Mouse (Mus musculus): Measurements from ENCODE around the gene Ptgdr.
"Not testable (repeated sequence)": the region's sequence is repeated elsewhere in the genome, so short reads cannot be mapped to it uniquely, and the experiment has no call there.

Gene Ptgdr

DNA sequence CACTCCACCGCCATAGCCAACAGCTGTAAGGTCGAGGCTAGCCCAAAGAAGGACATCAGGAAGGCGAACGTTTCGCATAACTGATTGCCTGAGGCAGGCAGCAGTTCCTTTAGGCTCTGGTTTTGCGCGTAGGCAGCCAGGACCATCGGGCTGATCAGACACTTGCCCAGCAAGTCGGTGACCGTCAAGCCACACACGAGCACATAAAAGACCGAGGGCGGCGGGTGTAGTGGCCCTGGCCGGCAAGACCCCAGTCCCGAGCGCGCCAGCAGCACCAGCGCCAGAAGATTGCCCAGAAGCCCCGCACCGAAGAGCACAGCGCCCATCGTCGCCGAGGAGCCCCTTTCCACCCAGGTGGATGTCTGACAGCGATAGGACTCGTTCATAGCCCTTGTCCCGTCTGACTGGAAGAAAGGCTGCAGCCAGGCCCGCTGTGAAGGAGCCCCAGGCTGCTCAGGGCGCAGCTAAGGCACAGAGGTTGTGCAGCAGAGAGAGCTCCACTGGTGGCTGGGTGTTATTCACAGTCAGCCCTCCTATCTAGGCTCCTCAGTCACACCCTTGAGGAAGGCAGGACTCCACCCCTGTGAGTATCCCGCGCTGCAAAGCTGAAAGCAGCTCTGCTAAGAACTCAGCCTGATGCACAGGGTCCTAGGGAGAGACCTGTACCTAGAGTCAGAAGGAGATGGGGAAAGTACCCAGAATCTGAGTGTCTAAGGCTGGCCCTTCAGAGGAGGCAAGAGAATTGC lies at the start of gene Ptgdr:
Ptgdr (minus strand) TSS at position 508 of the 746 bp plus-strand sequence.
- DNase-seq (ENCODE audit: low spot score in 2 of 2), result no peak

DNA sequence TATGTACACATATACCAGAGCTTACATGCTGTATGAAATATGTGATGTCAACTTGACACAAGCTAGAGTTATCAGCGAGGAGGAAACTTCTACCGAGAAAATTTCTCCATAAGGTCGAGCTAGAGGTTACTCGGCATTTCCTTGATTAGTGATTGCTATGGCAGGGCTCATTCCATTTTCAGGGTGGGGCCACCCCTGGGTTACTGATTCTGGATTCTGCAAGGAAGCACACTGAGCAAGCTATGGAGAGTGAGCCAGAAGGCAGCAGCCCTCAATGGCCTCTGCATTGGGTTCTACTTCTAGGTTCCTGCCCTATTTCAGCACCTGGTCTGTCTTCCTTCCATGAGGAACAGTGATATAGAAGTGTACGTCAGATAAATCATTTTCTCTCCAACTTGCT lies 48.6 kb upstream of the Ptgdr start:
- no peak for DNase-seq (ENCODE audit: low spot score in 2 of 2)

DNA sequence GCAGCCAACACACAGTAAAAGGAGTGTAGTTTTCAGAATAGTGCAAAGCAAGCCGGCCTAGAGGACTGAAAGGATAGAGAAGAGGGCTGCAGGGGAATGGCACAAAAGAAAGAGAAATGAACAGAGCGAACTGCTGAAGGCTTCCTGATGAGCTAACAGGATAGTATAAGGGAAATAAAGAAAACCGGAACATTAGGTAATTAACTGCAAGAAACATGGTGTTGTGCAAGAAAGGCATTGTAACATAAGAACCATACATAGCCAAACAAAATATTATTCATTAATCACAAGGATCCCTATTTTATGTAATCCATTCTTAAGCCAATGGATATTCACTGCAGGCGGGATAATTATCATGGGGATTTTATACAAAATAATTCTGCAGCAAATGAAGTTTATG lies 45.0 kb upstream of the Ptgdr start:
- no peak for DNase-seq (ENCODE audit: low spot score in 2 of 2)

DNA sequence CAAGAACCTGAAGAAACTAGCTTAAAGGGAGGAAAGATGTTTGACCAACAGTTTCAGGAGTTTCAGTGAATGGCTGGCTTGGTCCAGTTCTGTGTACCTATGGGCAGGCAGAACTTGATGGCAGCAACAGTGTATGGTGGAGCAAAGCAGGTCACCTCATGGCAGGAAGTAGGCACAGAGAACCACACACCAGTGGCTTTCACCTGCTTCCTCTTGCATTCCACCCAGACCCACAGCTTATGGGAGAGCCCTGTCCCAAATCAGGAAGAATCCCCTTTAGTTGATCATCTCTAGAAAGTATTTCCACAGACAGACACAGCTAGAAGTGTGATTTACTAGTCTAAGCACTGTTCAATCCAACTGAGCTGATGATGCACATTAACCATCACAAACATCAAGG lies 42.6 kb upstream of the Ptgdr start:
- DNase-seq (ENCODE audit: low spot score in 2 of 2), result not testable (repeated sequence)

DNA sequence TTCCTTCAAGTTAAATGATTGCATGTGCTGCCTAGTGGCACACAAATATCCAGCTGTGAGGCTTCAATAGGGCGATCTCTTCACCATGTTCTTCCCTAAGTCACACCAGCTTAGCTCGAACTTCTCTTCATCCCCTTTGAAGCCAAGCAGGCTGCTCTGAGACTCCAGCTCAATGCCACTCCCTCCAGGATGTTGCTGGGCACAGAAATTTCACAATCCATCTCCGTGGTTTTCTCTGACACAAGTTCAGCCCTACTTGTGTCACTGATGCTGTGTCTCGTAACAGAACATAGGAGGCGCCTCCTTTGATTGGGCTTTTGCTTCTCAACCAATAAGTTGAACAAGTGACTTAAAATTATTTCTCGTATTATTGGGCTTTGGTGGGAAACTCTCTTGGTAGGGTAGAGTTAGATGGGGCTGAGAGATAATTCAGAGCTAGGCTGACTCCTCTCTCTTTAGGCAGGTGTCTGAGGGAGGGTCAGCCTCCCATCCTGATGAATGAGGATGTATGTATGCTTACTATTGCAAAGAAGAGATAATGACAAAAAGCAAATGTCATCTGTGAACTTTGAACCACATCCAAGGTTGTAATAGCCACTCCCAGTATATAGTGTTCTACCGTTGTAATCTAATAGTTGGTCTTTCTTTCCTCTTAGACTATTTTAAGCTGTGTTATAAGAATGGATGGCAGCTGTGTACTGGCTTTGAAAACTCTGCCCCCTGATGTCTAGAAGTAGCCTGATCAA lies 32.4 kb upstream of the Ptgdr start:
- DNase-seq (ENCODE audit: low spot score in 2 of 2), result no peak

DNA sequence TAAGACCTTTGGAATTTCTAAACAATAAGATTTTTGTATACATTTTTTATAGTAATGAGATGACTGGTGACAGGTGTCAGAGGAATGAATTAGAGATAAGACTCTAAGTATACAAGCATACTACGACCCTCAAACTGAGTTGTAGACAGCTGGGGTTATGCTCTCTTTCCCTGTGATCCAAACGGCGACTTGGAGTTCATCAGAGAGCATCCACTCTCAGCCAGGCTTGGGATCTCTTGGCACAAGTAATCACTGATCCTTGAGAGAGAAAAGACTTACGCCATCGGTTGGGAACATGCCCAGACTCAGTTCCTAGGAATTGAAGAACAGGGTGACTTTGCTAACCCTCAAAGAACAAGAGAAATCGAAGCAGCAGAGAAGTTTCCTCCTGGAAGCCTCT lies 10.5 kb upstream of the Ptgdr start:
- no peak for DNase-seq (ENCODE audit: low spot score in 2 of 2)

DNA sequence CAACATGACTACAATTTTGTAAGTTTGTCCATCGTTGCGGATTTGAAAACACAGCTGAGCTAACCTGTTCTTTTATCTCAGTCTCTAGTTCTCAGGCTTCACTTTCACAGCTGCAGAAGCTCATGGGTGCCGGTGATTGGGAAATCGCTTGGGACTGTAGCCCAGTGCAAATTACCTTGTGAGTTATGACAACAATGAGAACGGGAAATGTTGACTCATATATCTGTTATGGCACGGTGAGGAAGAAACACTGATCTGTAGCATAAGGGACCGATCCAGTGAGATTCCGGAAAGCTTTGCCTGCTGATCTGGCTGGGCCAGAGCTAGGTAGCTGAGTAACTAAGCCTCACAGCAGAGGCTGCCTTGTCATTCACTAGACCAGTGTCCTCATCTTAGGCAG lies 6.5 kb upstream of the Ptgdr start:
- DNase-seq (ENCODE audit: low spot score in 2 of 2), result no peak

DNA sequence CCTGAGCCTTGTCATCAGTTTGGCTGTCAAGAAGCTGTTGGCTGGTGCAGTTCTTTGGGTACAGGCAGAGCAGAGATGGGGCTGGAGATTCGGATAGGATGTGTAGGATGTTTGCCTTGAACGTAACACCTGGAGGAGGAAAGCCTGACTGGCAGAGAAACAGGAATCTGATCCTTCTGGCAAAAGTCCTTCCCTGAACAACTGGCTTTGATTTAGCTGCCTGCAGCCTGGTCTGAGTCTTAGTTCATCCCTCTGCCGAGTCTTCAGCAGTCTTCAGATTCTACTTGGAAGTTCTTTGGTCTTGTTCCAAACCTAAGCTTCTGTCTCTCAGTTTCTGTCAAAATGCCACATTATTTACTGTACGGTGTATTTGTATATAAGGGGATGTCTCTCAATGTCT lies 3.9 kb upstream of the Ptgdr start:
- DNase-seq (ENCODE audit: low spot score in 2 of 2), result no peak

DNA sequence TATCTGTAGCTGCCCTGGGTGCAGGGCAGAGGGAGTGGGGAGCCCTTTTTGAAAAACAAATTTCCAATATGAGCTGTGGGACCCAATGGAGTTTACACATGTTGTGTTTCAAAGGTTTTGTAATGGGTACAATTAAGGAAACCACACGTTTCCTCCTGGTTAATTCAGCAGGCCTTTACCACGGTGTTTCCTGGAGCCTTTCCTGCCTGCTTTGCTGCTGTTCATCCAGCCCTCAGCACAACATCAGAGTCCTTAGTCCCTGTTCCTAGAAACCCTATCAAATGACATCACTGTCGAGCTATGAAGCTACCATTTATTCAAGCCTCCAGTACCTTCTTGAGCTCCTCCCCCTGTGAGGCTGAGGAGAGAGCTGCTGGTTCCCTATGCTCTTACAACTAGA lies 2.0 kb upstream of the Ptgdr start:
- no peak for DNase-seq (ENCODE audit: low spot score in 2 of 2)

DNA sequence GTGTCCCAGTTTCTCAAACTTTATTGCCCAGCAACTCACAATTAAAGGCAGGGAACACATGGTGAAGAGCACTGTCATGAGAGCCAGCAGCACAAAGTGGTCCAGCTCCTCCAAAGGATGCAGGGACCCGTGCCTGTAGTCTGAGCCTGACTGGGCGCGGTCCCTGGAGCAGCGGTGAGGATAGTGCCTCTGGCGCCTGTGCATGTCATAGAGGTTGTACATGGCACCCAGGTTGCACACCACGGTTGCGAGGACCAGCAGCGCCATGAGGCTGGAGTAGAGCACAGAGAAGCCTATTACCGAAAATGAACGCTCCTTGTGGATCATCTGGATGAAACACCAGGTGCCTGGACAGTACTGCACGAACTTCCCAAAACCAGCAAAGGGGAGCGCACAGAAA lies 803 bp downstream of the Ptgdr start:
- DNase-seq (ENCODE audit: low spot score in 2 of 2), result no peak

DNA sequence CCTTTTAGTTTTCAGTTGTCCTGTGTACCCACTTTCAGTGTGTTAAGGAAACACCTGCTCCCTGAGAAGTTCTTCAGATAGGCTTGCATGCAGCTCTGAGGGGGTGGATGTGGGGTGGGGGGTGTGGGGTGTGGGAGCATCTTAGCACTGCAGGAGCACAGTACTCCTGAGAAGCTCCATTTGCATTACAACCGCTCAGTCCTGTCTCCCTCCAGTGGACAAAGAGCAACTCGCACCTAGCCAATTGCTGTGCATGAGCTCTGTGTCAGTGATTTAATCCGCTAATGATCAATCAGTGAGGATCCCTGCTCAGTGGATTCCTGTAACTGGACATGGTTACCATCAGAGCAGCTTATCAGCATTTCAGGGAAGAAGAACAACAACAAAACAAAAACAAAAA lies 8.5 kb downstream of the Ptgdr start:
- DNase-seq (ENCODE audit: low spot score in 2 of 2), result not testable (repeated sequence)

DNA sequence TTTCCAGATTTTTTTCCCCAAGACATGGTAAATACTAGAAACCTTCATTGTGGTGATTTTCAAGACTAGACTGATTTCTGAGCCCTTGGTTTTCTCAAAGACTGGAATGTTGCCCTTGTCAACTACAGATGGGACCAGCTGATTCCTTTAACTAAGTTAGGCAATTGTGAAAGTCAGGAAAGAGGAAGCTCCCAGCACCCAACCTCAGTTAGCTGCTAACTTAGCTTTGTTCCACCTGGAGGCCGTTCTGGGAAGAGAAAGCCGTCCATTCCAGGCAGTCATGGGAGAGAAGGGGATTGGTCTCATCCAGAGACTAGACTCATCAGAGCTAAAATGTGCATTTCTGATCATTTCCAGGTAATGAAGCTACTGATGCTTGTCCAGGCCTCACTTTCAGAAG lies 11.4 kb downstream of the Ptgdr start:
- DNase-seq (ENCODE audit: low spot score in 2 of 2), result no peak

DNA sequence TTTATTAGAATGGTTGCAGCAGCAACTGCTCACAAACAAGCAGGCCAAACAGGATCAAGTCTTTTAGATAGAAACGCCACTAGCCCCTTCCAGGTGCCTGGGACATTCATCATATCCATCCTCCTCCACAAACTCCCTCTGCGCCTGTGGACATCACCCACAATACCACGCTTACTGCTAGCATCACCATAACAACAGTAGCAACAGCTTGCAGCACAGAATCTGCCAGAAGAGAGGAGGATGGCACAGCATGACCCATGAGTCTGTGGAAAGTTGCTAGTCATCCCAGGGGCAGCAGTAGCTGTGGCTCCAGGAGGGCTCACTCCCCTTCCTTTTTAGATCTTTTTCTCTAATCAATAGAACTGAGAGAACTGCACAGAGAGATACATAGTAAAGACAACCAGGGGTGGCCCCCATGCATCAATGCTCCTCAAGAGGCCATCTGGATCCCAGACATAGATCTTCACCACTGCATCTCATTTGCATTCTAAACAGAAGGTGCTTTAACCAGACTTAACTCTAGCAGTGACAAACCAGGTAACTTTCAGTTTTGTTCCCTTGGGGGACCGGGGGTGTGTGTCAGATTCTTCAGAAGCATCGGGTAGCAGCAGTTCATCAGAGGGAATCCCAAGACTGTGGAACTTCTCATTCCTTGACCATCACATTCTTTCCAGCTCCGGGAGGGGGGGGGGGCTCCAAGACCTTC lies 12.5 kb downstream of the Ptgdr start:
- DNase-seq (ENCODE audit: low spot score in 2 of 2), result no peak

DNA sequence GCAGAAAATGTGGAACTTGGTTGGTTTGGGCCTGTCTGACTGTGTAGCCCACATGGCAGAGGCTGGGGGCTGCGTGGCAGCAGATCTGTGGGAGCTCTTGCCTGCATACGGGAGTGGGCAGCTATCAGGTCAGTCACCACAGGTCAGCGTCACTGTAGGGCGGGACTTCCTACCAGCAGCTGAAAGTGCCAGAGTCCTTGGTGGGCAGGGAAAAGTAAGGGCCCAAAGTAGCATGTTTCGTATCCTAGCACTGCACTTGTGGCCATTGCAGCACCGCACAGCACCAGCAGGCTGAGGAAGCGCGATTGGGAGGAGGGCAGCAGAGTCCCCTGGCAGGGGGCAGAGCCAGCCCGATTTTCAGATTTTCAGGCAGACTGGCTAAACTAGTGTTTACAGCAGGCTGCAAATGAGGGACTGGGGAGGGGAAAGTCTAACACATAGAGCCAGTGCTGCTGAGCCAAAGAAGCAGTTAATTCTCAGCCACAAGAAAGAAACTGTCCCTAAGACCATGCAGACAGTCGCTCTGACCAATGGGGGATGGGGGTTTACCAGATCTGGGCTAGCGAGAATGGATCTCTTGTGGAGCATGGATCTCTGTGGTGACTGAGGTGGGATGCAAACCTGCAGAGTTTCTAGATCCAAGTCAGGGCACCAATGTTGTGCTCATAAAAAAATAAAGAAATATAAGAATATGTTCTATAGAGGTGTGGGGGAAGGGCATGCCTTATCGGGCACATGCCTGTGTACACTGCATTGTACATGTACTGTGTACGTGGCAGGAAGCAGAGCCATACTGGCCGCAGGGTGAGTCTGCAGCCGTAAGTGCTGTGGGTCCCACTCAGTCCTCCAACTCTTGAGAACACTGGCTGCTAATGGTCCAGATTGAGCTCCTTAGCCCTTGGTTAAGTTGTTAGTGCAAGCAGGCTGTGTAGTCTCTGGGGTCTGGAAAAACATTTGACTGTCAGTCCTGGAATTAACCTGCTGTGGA lies 15.1 kb downstream of the Ptgdr start:
- no peak for DNase-seq (ENCODE audit: low spot score in 2 of 2)

DNA sequence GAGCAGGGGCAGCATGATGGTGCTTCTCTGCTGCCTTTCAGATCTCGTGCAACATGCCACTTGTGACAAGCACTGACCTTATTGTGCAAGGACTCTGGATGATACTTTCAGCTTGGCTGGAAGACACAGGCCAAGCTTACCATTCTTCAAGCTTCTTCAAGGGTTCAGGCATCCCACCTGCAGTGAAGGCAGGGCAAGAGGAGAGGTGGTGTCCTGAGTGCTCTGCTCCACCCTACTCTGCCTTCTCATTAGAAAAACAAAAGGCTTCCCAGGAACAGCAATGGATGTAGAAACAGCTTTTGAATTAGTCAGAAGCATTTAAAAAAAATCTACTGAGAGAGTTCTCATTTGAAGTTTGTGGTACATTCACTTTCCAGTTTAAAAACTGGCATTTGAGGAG lies 20.5 kb downstream of the Ptgdr start:
- no peak for DNase-seq (ENCODE audit: low spot score in 2 of 2)

DNA sequence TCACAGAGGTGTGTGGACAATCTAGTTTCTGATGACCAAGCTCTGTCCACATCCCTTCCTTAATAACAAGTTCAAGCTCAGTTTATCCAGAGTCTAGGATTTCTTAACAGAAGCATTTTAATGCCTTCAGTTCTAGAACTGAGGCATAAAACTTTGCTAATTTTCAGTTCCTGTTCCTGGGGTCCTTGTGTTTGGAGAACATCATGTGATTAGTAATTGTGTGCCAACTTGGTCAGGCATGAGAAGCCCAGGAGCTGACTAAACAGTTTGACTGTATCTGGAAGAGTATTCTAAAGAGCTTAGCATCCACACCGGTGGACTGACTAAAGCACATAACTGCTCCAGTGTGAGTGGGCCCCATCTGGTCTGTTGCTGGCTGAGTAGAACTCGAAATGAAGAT lies 24.0 kb downstream of the Ptgdr start:
- no peak for DNase-seq (ENCODE audit: low spot score in 2 of 2)

DNA sequence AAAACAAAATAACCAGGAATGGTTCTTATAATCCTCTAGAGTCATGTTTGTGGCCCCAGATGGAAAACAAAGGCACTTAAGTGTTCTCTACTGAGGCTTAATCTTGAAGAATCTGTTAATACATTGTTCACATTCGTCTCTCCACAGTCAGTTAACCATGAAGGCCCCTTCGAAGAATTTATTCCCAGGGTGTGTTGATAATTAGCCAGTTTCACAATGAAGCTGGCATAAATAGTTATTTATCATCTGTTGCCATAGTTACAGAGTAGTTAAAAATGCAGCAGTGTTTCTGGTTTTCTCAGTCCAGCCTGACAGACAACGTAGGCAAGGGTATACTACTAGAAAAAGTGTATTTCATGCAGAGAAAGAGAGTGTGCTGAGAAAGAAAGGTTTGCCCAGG lies 25.0 kb downstream of the Ptgdr start:
- not testable (repeated sequence) for DNase-seq (ENCODE audit: low spot score in 2 of 2)

DNA sequence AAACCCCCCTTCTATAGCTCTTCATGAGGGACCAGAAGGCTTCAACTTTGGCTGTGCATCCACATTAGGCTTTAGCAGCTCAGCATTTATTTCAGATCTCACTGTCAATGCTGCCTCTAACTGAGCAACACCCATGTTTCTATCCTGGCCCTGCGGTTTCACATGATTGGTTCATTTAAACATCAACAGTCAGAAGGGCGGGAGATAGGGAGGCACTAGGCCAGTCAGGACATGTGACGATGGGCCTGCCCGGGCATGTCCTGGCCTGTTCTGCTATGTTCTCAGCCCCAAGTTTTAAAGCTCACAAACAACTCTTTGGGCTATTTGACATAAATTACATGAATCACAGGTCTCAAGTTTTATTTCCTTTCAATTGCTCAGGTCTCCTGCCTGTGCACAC lies 26.1 kb downstream of the Ptgdr start:
- not testable (repeated sequence) for DNase-seq (ENCODE audit: low spot score in 2 of 2)

DNA sequence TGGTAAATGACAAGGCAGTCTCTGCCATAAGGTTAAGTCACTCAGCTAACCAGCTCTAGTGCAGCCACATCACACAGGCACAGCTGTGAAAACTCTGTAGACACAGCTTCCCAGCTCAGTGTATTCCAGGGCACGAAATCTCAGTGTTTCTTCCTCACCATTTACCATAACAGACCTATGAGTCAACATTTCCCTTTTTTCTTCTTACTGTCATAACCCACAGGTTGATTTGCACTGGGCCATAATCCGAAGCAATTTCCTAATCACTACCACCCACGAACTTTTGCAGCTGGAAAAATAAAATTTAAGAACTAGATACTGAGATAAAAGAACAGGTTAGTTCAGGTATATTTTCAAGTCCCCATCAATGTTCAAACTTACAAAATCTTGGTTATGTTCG lies 31.4 kb downstream of the Ptgdr start:
- no peak for DNase-seq (ENCODE audit: low spot score in 2 of 2)

DNA sequence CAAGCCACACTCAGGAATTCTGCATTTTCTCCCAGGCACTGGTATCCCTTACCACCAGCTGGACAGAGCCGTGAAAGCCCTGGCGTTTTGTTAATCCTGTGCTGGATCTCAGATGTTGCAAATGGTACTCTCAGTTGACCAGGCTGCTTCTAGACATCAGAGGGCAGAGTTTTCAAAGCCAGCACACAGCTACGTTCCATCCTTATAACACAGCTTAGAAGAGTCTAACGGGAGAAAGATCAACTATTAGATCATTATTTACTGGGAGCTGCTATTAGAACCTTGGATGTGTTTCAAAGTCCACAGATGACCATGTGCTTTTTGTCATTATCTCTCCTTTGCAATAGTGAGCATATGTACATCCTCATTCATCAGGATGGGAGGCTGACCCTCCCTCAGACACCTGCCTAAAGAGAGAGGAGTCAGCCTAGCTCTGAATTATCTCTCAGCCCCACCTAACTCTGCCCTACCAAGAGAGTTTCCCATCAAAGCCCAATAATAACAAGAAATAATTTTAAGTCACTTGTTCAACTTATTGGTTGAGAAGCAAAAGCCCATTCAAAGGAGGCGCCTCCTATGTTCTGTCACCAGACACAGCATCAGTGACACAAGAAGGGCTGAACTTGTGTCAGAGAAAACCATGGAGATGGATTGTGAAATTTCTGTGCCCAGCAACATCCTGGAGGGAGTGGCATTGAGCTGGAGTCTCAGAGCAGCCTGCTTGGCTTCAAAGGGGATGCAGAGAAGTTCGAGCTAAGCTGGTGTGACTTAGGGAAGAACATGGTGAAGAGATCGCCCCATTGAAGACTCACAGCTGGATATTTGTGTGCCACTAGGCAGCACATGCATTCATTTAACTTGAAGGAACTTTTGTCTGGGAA lies 37.8 kb downstream of the Ptgdr start:
- no peak for DNase-seq (ENCODE audit: low spot score in 2 of 2)

DNA sequence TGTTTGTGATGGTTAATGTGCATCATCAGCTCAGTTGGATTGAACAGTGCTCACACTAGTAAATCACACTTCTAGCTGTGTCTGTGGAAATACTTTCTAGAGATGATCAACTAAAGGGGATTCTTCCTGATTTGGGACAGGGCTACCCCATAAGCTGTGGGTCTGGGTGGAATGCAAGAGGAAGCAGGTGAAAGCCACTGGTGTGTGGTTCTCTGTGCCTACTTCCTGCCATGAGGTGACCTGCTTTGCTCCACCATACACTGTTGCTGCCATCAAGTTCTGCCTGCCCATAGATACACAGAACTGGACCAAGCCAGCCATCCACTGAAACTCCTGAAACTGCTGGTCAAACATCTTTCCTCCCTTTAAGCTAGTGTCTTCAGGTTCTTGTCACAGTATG lies 46.0 kb downstream of the Ptgdr start:
- not testable (repeated sequence) for DNase-seq (ENCODE audit: low spot score in 2 of 2)
